Comparison of ENCODE assay signal across 17 mouse cellular contexts in genomic region chr6:89034455-89034854, GRCm38 (mm10).
A peak's percentile ranks its signal among the peaks of the same experiment; 100 is the strongest.
DNase-seq lines count a peak whose midpoint lies in the region; ATAC-seq and TF ChIP-seq lines count a peak whose summit lies in the region.
"Had no signal": no experiment of that assay in that cellular context is flagged by ENCODE, and none has a peak within 500 bp of the region (broad histone marks: within the 10 kb centered on the region; RNA-seq: fewer than 3 reads in every experiment).

No protein-coding gene starts in this region.

- H3K9me3 ChIP-seq in hindbrain, embryonic 10.5 days: no peaks in the 10 kb centered on the region
- H3K9me3 ChIP-seq in hindbrain, embryonic 12.5 days (replicated peaks): no peaks in the 10 kb centered on the region
- H3K9me3 ChIP-seq in liver, embryonic 11.5 days (ENCODE audit: control insufficient read depth, low read length): no peaks in the 10 kb centered on the region
- no peaks in the 10 kb centered on the region for H3K9me3 ChIP-seq in forebrain, postnatal 0 days (ENCODE audit: low read length)
- H3K9me3 ChIP-seq in midbrain, embryonic 14.5 days (ENCODE audit: control insufficient read depth, low read length): no peaks in the 10 kb centered on the region
- H3K9me3 ChIP-seq: embryonic facial prominence, embryonic 15.5 days; stomach, embryonic 15.5 days had no signal

- no peak for ATAC-seq in hindbrain, embryonic 12.5 days (ENCODE audit: low FRiP score)
- ATAC-seq in liver, embryonic 11.5 days (replicated peaks; ENCODE audit: low FRiP score): no peak
- no peak for ATAC-seq in forebrain, postnatal 0 days
- no peak; the same call in 1 of the 2 replicates for ATAC-seq in midbrain, embryonic 14.5 days (ENCODE audit: low FRiP score, low TSS enrichment)
- ATAC-seq: inflammation-experienced regulatory T-cells, adult 6 months had no signal

- peaks cover 23% of the 10 kb centered on the region for H3K27me3 ChIP-seq in hindbrain, embryonic 10.5 days (ENCODE audit: insufficient read depth, poor library complexity, severe bottlenecking)
- peaks cover 25% of the 10 kb centered on the region for H3K27me3 ChIP-seq in hindbrain, embryonic 12.5 days
- H3K27me3 ChIP-seq in liver, adult 2 months (ENCODE audit: control insufficient read depth, insufficient read depth, low read length): no peaks in the 10 kb centered on the region
- H3K27me3 ChIP-seq in liver, embryonic 11.5 days (replicated peaks; ENCODE audit: control insufficient read depth, insufficient read depth, low read length): peaks cover 3% of the 10 kb centered on the region
- H3K27me3 ChIP-seq in forebrain, postnatal 0 days (ENCODE audit: insufficient read depth, low read length): no peaks in the 10 kb centered on the region
- H3K27me3 ChIP-seq in midbrain, embryonic 14.5 days (ENCODE audit: control insufficient read depth, insufficient read depth, low read length): no peaks in the 10 kb centered on the region
- H3K27me3 ChIP-seq: stomach, embryonic 15.5 days had no signal

- H3K4me1 ChIP-seq in hindbrain, embryonic 10.5 days (replicated peaks): peaks cover 46% of the 10 kb centered on the region
- peaks cover 19% of the 10 kb centered on the region for H3K4me1 ChIP-seq in hindbrain, embryonic 12.5 days
- no peaks in the 10 kb centered on the region for H3K4me1 ChIP-seq in liver, adult 2 months (ENCODE audit: control insufficient read depth, insufficient read depth, low read length)
- H3K4me1 ChIP-seq in liver, embryonic 11.5 days (replicated peaks; ENCODE audit: control insufficient read depth, insufficient read depth, low read length): no peaks in the 10 kb centered on the region
- H3K4me1 ChIP-seq in forebrain, postnatal 0 days (ENCODE audit: insufficient read depth): peaks cover 17% of the 10 kb centered on the region
- H3K4me1 ChIP-seq in midbrain, embryonic 14.5 days (ENCODE audit: control insufficient read depth, insufficient read depth, low read length): peaks cover 32% of the 10 kb centered on the region
- H3K4me1 ChIP-seq: embryonic facial prominence, embryonic 15.5 days had no signal

- no peak for TF ChIP-seq CTCF in liver, adult 2 months (IDR thresholded peaks at IDR 0.05; ENCODE audit: low read depth, low read length)
- TF ChIP-seq CTCF in forebrain, postnatal 0 days (IDR thresholded peaks at IDR 0.05; ENCODE audit: low read depth): no peak

- H3K36me3 ChIP-seq in hindbrain, embryonic 10.5 days: no peaks in the 10 kb centered on the region
- no peaks in the 10 kb centered on the region for H3K36me3 ChIP-seq in hindbrain, embryonic 12.5 days
- H3K36me3 ChIP-seq in liver, adult 2 months (ENCODE audit: control insufficient read depth, insufficient read depth, low read length): no peaks in the 10 kb centered on the region
- no peaks in the 10 kb centered on the region for H3K36me3 ChIP-seq in liver, embryonic 11.5 days (ENCODE audit: control insufficient read depth, insufficient read depth, low read length)
- no peaks in the 10 kb centered on the region for H3K36me3 ChIP-seq in forebrain, postnatal 0 days (ENCODE audit: insufficient read depth)
- no peaks in the 10 kb centered on the region for H3K36me3 ChIP-seq in midbrain, embryonic 14.5 days (ENCODE audit: control insufficient read depth, insufficient read depth, low read length)
- H3K36me3 ChIP-seq: embryonic facial prominence, embryonic 15.5 days; stomach, embryonic 15.5 days had no signal

- no peak overlapping the region for H3K9ac ChIP-seq in hindbrain, embryonic 12.5 days
- no peak overlapping the region for H3K9ac ChIP-seq in liver, adult 2 months (ENCODE audit: low read depth, low read length)
- H3K9ac ChIP-seq in liver, embryonic 11.5 days (ENCODE audit: low read depth, low read length): no peak overlapping the region
- 0 out of 2 replicates have a peak overlapping the region, but pooled peaks have one; percentile 43 for H3K9ac ChIP-seq in forebrain, postnatal 0 days
- H3K9ac ChIP-seq in midbrain, embryonic 14.5 days (replicated peaks; ENCODE audit: low read length): no peak overlapping the region
- H3K9ac ChIP-seq: embryonic facial prominence, embryonic 15.5 days; liver, embryonic 14.5 days; stomach, embryonic 15.5 days had no signal

- 30% methylated on average over 3 of the region's 3 CpGs for WGBS in hindbrain, embryonic 10.5 days
- WGBS in hindbrain, embryonic 12.5 days: 34% methylated on average over 3 of the region's 3 CpGs
- 42% methylated on average over 3 of the region's 3 CpGs for WGBS in liver, adult 2 months
- WGBS in liver, embryonic 11.5 days: 58% methylated on average over 3 of the region's 3 CpGs
- WGBS in forebrain, postnatal 0 days: 64% methylated on average over 3 of the region's 3 CpGs
- WGBS in midbrain, embryonic 14.5 days: 43% methylated on average over 3 of the region's 3 CpGs

- H3K4me2 ChIP-seq in hindbrain, embryonic 12.5 days (replicated peaks): no peak overlapping the region
- no peak overlapping the region for H3K4me2 ChIP-seq in liver, embryonic 11.5 days
- no peak overlapping the region for H3K4me2 ChIP-seq in forebrain, postnatal 0 days (ENCODE audit: low read depth)
- no peak overlapping the region for H3K4me2 ChIP-seq in midbrain, embryonic 14.5 days (ENCODE audit: low read length)
- H3K4me2 ChIP-seq: embryonic facial prominence, embryonic 15.5 days; stomach, embryonic 15.5 days had no signal

- peak overlapping the region; percentile 68 for H3K27ac ChIP-seq in hindbrain, embryonic 10.5 days
- no peak overlapping the region for H3K27ac ChIP-seq in hindbrain, embryonic 12.5 days
- no peak overlapping the region for H3K27ac ChIP-seq in liver, adult 2 months (replicated peaks; ENCODE audit: insufficient read depth, low read depth, low read length)
- no peak overlapping the region for H3K27ac ChIP-seq in liver, embryonic 11.5 days (ENCODE audit: low read depth, low read length)
- no peak overlapping the region for H3K27ac ChIP-seq in forebrain, postnatal 0 days (ENCODE audit: low read depth, low read length)
- peak overlapping the region; percentile 92 for H3K27ac ChIP-seq in midbrain, embryonic 14.5 days (replicated peaks; ENCODE audit: low read depth, low read length)
- H3K27ac ChIP-seq: embryonic facial prominence, embryonic 15.5 days; liver, embryonic 14.5 days; stomach, embryonic 15.5 days had no signal

- H3K79me2 ChIP-seq in liver, adult 2 months (ENCODE audit: control insufficient read depth, insufficient read depth, low read length): no peaks in the 10 kb centered on the region

- H3K4me3 ChIP-seq in hindbrain, embryonic 10.5 days: no peak overlapping the region
- H3K4me3 ChIP-seq in hindbrain, embryonic 12.5 days: no peak overlapping the region
- no peak overlapping the region for H3K4me3 ChIP-seq in liver, adult 2 months (ENCODE audit: insufficient read depth, low read depth, low read length)
- H3K4me3 ChIP-seq in liver, embryonic 11.5 days (ENCODE audit: low read depth, low read length): no peak overlapping the region
- H3K4me3 ChIP-seq in forebrain, postnatal 0 days (ENCODE audit: low read depth, low read length): no peak overlapping the region
- no peak overlapping the region for H3K4me3 ChIP-seq in midbrain, embryonic 14.5 days (replicated peaks; ENCODE audit: low read depth, low read length)
- H3K4me3 ChIP-seq: embryonic facial prominence, embryonic 15.5 days; stomach, embryonic 15.5 days had no signal

- TF ChIP-seq POLR2A in liver, adult 2 months (IDR thresholded peaks at IDR 0.05; ENCODE audit: extremely low read depth, insufficient read depth, low read length): no peak

- no peak for DNase-seq in hindbrain, embryonic 10.5 days (ENCODE audit: low spot score)
- DNase-seq in liver, adult 2 months (ENCODE audit: extremely low read depth, low read depth, low spot score): peak; percentile 19
- no peak for DNase-seq in liver, embryonic 11.5 days (ENCODE audit: low spot score)
- DNase-seq in forebrain, postnatal 0 days: no peak
- no peak for DNase-seq in midbrain, embryonic 14.5 days
- no peak for DNase-seq in testis, postnatal 10 days (ENCODE audit: low spot score)
- no peak for DNase-seq in adrenal gland, postnatal 25 days
- DNase-seq: adrenal gland, adult 8-10 months; cerebellum, adult 2 months; gastrocnemius, postnatal 25 days; layer of hippocampus, postnatal 36 days; left cerebral cortex, postnatal 4 days had no signal

Comparison
In these comparisons a context has a peak if more than half of its experiments do, and no peak if none do; other contexts are left out.
1. H3K27ac ChIP-seq: peak in hindbrain, embryonic 10.5 days (single experiment) and midbrain, embryonic 14.5 days (single experiment); none in hindbrain, embryonic 12.5 days (single experiment), liver, adult 2 months (single experiment), liver, embryonic 11.5 days (single experiment) and forebrain, postnatal 0 days (single experiment).